Mouse (Mus musculus) granulocyte monocyte progenitor cell, adult 5-6 weeks (primary cell): Measurements from ENCODE around the gene Brms1l. TPM values are rescaled to one million over a fixed set of nuclear protein-coding genes. Genes with fewer than 3 reads are reported as not detected.
A peak's percentile ranks its signal among the peaks of the same experiment; 100 is the strongest.
"Not testable (repeated sequence)": the region's sequence is repeated elsewhere in the genome, so short reads cannot be mapped to it uniquely, and the experiment has no call there.

Experiments used
- ATAC-seq: replicated peaks from 2 replicates; pipeline ENCODE4 v1.8.0; 2016; ENCODE audit warnings: mild to moderate bottlenecking, moderate TSS enrichment, inconsistent platforms; ENCODE audit not compliant: poor library complexity, severe bottlenecking
- total RNA-seq, 2 experiments: library from RNA; stranded (forward) in 1 of 2; stranded (reverse) in 1 of 2; fragments of 200-712, 200-1000 nt in 1 of 2; fragments of >200 nt in 1 of 2; fragmentation: Nextera tagmentation in 1 of 2; gene quantifications; 2 replicates each; pipeline ENCODE4 v1.2.3; 2014 to 2017

Brms1l gene
- 13.6 and 23.3 TPM in 2 replicates for total RNA-seq (2014; fragmentation: Nextera tagmentation)
- total RNA-seq (2017) = 12.3 and 13.3 TPM in 2 replicates

- ATAC-seq = peak; percentile 95
Measured at GRCm38 (mm10) chr12:55836199-55836951, at the start of gene Brms1l. Gene Brms1l (plus strand): TSS chr12:55836324.

- not testable (repeated sequence) for ATAC-seq
Measured at GRCm38 (mm10) chr12:55794485-55794884, 41.6 kb upstream of the Brms1l start.

DNA sequence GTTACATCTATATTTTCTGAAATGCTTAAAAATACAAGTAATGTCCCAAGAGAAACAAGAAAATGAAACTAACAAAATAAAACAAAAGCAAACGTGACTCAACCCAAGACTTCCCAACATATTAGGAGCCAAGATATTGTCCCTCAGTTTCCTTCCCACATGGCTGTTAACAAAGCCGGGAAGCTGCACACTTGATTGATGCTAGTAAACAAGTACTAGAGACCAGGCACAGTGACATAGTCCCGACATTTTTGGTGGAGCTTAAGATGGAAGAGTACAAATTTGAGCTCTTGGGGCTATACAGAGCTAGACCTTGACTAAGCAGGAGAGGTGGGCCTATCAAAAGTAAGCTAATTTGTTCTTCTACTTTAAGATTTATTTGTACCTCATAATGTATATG is 39.0 kb upstream of the Brms1l start:
- no peak for ATAC-seq

DNA sequence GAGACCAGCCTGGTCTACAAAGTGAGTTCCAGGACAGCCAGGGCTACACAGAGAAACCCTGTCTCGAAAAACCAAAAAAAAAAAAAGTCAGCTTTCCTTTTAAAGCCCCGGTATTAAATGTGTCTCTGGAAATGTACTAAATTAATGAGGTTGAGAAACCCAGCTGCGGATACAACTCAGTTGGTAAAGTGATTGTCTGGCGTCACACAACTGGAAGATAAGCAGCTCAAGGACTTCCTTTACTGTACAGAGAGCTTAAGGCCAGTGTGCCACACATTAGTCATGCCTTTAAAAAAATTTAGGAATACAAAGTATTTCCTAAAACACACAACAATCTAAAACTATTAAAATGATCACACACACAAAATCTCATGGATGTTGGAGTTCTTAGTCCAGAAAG is 37.4 kb upstream of the Brms1l start:
- no peak for ATAC-seq

- no peak for ATAC-seq
Measured at GRCm38 (mm10) chr12:55800144-55800543, 36.0 kb upstream of the Brms1l start.

GRCm38 (mm10) chr12:55801131-55801530 is 35.0 kb upstream of the Brms1l start:
- 0 out of 2 replicates have a peak, but pooled peaks have one; percentile 27 for ATAC-seq

- ATAC-seq = no peak
Measured at GRCm38 (mm10) chr12:55805035-55805434, 31.1 kb upstream of the Brms1l start.

DNA sequence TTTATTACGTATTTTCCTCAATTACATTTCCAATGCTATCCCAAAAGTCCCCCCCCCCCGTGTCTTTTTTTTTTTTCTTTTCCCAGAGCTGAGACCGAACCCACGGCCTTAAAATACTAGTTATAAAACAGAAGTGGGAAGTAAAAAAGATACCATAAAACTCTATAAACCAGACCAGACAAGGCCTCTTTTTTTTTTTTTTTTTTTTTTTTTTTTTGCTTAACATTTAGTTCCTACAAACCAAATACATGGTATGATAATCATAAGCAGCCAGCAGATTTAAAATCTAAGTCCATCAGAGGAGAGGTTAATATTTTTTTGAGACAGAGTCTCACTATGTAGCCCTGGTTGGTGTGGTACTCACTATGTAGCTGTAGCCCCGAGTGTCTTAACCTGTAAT is 19.6 kb upstream of the Brms1l start:
- no peak for ATAC-seq

DNA sequence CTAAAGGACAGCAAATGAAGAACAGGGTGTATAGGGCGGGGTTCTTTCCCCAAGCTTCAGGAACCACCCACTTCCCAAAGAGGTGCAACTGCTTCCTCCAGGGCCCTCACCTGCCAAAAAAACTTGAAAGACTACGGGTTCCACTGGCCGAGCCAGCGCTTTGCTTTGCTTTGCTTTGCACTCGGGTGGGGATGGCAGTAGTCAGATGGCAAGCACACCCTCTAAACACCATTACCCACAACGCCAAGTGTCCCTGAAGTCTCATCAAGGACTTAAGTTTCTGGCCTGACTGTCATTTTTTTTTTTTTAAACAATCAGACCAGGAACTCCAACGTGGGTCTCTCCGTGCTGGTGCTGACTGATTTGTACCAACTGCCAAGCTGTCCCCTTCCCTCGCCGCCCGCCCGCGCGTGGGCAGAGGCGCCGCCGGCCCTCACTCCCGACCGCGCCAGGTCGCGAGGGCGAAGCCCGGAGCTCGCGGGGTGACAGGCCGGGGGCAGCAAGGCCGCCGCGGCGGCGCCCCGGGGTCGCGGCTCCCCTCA is 15.9 kb upstream of the Brms1l start:
- peak; percentile 12 for ATAC-seq

DNA sequence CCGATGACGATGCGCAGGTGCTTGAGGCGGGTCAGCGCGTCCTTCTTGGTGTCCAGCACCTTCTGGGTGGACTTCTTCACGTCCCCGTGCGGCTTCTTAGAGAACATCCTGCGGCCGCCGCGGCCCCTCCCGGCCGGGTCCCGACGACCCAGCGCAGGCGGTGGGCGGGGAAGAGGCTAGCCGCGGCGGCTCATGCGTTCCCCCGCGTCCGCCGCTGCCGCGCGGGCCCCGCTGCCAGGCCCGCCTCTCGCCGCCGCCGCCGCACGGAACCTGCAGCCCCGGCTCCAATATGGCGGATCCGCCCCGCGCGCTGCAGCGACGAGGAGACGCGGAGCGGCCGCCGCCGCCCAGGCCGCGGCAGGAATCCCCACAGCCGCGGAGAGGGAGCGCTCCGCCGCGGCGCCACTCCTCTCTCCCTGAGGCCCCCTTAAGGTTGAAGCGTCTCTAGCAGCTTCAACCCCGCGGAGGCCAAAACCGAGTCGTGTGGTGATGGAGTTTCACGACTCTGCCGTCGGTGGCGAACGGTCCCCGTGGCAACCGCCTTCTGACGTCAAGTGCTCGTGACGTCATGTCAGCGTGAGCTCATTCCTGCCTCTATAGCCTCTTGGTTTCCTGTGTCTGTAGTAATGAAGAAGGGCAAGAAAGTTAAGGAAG is 15.3 kb upstream of the Brms1l start, which contains the start of gene Ralgapa1:
Gene Ralgapa1, minus strand, starts transcription at position 507 of the 654 bp plus-strand sequence.
- peak; percentile 75 for ATAC-seq

- ATAC-seq = peak; percentile 71
Measured at GRCm38 (mm10) chr12:55824027-55824426, 12.1 kb upstream of the Brms1l start.

GRCm38 (mm10) chr12:55825537-55825936 is 10.6 kb upstream of the Brms1l start:
- ATAC-seq = no peak

DNA sequence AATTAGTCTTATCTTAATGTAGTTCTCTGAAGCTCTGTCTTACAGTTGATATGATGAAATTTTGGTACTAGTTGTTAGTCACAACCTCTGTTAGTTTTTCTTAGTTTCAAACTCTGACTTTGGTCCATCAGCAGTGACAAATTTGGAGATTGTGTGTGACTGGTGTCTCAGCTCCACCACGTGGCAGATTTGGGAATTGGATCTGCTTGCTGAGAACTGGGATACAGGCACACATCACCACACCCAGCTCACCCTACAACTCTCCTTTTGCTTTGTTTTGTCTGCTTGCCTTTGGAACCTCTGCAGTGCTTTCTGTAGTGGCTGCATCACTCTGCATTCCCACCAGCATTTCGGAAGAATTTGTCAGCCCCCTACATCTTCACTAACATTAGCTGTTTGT is 5.0 kb upstream of the Brms1l start:
- peak; percentile 74 for ATAC-seq

GRCm38 (mm10) chr12:55832961-55833360 is 3.2 kb upstream of the Brms1l start:
- ATAC-seq = no peak

- no peak for ATAC-seq
Measured at GRCm38 (mm10) chr12:55833906-55834625, 2.1 kb upstream of the Brms1l start.

GRCm38 (mm10) chr12:55834891-55835290 is 1.2 kb upstream of the Brms1l start:
- ATAC-seq = no peak

GRCm38 (mm10) chr12:55835857-55836198 is 296 bp upstream of the Brms1l start:
- no peak for ATAC-seq

DNA sequence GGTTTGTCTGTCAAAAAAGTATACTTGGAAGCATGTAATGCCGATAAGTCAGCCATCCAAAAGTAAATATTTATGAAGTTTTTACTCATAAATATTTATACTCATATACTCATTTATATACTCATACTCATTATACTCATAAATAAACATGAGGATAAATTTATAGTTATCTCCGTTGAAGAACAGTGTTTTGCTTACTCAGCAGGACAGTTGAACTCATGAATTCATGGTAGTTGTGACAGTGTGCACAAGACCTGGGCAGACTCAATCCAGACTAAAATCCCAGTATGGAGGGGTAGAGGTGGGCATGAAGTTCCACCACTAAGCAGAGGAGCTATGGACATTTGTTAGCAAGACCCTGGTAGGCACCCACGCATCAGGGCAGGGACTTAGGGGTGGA is 1.4 kb downstream of the Brms1l start:
- no peak for ATAC-seq

GRCm38 (mm10) chr12:55846741-55847140 is 10.6 kb downstream of the Brms1l start:
- ATAC-seq = peak; percentile 72

- ATAC-seq = no peak
Measured at GRCm38 (mm10) chr12:55847851-55848250, 11.7 kb downstream of the Brms1l start.

DNA sequence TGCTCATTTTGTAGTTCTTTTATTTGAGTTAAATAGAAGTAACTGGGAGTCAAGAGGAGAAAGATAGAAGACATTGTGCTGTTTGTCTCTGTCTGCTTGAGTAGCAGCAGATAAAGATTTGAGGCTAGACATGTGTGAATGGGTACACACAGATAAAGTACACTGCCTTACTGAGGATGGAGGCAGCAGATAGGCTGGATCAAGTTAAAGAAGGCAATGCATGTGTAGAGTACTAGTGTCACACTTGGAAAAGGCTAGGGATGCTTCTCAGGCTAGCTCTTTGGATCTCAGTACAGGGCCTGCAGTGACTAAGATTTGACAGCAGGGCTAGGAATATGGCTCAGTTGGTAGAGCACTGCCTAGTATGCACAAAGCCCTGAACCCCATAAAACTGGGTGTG is 14.5 kb downstream of the Brms1l start:
- ATAC-seq = peak; percentile 20; the same call in 1 of the 2 replicates
